Mouse (Mus musculus) liver, postnatal 0 days (tissue): Measurements from ENCODE around the gene Foxj3.

Experiments used
- CTCF ChIP-seq: sonication (generic); IDR thresholded peaks from 2 replicates; pipeline ENCODE4 v1.5.1; 2016; ENCODE audit warnings: antibody characterized with exemption, low read depth
- EP300 ChIP-seq: IDR thresholded peaks from 2 replicates; pipeline ENCODE4 v1.6.1; 2016; ENCODE audit warnings: antibody characterized with exemption, low read depth, mild to moderate bottlenecking

GRCm38 (mm10) chr4:119589423-119589822 is 52.6 kb downstream of the Foxj3 start:
- TF ChIP-seq EP300 (no peak), CTCF (no peak)
